Mouse (Mus musculus): Measurements from ENCODE around the gene Cyp4f16.
"Not testable (repeated sequence)": the region's sequence is repeated elsewhere in the genome, so short reads cannot be mapped to it uniquely, and the experiment has no call there.

DNA sequence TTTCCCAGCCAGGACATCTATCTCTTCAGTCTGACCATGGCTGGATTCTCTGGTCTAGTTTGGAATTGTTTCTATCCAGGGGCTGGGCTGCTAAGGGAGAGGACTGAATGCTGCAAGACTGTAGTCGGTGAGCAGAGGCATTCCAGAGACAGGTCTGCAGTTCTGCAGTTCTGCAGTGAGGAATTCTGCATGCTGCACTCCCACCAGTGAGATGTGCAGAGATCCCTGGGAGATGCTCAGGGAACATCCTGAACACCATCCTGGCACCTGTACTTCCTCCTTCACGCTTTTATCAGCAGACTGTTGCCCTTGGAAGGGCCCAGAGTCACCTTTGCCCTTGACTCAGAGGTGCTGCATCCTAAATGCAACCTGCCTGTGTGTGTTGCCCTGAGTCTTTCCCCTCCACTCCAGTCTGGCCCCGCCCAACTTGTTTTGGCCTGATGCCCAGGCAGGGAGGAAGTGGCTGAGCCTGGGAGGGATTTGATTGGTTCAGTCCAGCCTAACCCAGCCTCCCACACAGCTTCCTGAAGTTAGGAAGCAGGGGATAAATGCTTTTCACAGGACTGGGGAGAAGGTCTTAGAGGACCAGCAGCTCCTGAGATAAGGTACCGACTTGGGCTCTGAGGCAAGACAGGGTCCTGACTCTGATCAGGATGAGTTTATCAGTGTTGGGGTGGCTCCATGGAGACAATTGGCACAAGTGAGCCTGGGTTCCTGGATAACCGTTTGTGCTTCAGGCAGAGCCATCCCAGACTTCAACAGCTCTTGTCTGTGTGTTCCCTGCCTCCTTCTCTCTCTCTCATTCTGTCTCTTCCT lies at the start of gene Cyp4f16:
- TF ChIP-seq POLR2A (IDR thresholded peaks at IDR 0.05; ENCODE audit: extremely low read depth, insufficient read depth, low read length); CTCF (IDR thresholded peaks at IDR 0.05; ENCODE audit: low read depth, low read length): not testable (repeated sequence)

Data from liver, adult 2 months (tissue).